Mouse (Mus musculus): ENCODE results near the gene Usp3. TPM values are rescaled to one million over a fixed set of nuclear protein-coding genes. Genes with fewer than 3 reads are reported as not detected.

Usp3 gene
- polyA plus RNA-seq, 1 experiment: 63.7 TPM

DNA sequence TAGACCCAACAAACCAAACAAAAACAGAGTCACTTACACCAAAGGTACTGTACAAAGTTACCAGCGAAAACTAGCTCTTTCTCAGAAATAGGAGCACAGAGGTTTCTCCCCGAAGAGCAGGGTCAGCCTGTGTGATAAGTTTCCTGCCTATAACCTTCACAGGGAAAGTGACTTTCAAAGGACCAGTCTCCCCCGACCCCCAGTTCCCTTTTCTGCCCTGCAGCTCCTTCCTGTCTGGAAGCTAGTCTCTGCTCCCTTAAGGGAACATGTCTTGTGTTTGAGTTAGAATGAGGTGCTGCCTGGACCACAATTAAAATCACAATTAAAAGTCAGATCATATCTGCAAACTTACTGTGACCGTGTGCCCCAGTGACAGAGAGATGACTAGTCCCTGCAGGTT is 23.9 kb upstream of the Usp3 start:
- TF ChIP-seq CTCF (IDR thresholded peaks at IDR 0.05; ENCODE audit: borderline replicate concordance, extremely low read depth, insufficient read depth, insufficient read length) (no peak), POLR2A (IDR thresholded peaks at IDR 0.05; ENCODE audit: borderline replicate concordance, extremely low read depth, insufficient read depth, insufficient read length, poor library complexity, severe bottlenecking) (no peak)
- DNase-seq (ENCODE audit: low read depth): no peak

DNA sequence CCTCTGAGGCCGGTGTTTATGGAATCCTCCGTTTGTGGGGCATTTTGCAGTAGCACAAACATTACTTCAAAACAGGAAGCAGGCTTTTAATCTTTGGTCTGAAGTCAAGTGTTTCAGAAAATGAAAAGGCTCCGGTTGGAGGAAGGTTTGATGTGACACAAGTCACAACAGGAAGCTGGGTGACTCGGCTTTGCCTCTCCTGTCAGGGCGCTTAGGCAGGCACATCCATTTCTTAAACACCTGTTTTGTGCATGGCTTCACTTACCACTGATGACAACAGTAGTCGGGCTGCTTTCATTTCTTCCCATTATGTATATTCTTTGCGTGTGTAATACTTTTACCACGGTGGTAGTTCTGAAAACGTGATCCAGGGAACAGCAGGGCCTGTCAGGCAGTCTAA is 22.2 kb upstream of the Usp3 start:
- no peak for DNase-seq (ENCODE audit: low read depth)
- TF ChIP-seq CTCF (IDR thresholded peaks at IDR 0.05; ENCODE audit: borderline replicate concordance, extremely low read depth, insufficient read depth, insufficient read length) (no peak), POLR2A (IDR thresholded peaks at IDR 0.05; ENCODE audit: borderline replicate concordance, extremely low read depth, insufficient read depth, insufficient read length, poor library complexity, severe bottlenecking) (no peak)

DNA sequence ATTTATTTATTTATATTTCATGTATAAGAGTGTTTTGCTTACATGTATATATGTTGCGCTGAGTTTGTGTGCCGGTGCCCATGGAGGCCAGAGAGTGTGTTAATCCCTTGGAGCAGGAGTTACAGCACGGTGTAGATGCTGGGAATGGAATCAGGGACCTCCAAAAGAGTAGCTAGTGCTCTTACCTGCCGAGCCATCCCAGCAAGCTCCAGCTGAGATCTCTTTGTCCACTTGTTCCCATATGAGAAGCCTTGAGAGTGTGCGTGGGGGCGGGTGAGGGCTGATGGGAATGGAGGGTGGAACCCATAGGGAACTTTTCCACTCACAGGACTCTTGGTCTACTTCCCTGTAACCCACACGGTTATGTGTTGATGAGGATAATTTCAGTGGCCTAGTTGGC is 21.6 kb upstream of the Usp3 start:
- TF ChIP-seq CTCF (IDR thresholded peaks at IDR 0.05; ENCODE audit: borderline replicate concordance, extremely low read depth, insufficient read depth, insufficient read length) (no peak), POLR2A (IDR thresholded peaks at IDR 0.05; ENCODE audit: borderline replicate concordance, extremely low read depth, insufficient read depth, insufficient read length, poor library complexity, severe bottlenecking) (no peak)
- no peak for DNase-seq (ENCODE audit: low read depth)

DNA sequence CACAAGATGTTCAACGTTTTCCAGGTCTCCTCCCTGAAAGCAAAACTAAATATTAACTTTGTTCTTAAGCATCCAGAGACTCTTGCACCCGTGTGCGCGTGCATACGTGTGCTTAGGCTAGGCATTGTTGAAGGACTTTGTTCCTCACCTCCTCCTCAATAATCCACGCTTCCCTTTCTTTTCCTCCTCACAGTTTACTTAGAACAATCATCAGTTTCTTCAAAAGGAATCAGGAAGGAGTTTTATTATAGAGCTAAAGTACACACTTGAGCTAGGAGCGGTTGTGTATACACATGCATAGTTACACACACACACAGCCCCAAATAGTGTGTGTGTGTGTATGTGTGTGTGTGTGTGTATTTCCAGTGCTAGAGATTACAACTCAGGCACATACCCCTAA is 20.7 kb upstream of the Usp3 start:
- no peak for DNase-seq (ENCODE audit: low read depth)

DNA sequence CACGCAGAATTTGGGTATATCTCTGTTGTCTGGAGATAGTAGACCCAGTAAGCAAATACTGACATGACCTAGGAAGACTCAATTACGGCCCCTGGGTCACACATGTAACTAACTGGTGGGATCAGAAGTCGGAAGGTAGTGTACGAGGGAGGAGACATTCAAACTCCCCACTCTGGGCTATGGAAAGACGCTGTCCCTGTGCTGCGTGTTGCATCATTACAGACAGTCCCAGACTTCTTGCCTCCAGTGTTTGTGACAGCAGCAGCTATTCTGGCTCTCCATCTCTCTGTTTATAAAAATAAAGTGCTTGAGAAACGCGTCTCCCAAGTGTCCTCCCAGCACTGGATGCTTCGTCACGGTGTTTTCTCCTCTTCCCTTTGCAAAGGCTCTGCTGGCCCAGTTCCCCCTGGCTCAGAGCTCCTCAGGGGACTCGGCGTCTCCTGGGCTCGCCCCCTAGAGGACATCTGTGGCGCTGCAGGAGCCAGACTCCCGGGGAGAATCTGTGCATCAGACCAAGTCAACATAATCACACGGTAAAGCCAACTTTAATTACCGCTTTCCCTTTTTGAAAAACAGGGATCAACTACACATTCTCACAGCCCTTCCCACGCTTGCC is 18.6 kb upstream of the Usp3 start:
- peak; percentile 97 for TF ChIP-seq CTCF (IDR thresholded peaks at IDR 0.05; ENCODE audit: borderline replicate concordance, extremely low read depth, insufficient read depth, insufficient read length)
- TF ChIP-seq POLR2A (IDR thresholded peaks at IDR 0.05; ENCODE audit: borderline replicate concordance, extremely low read depth, insufficient read depth, insufficient read length, poor library complexity, severe bottlenecking): no peak
- DNase-seq (ENCODE audit: low read depth): peak; percentile 90

More for the DNA sequence above, 20.7 kb upstream of the Usp3 start:
- no peak for TF ChIP-seq POLR2A (IDR thresholded peaks at IDR 0.05; ENCODE audit: borderline replicate concordance, extremely low read depth, insufficient read depth, insufficient read length, poor library complexity, severe bottlenecking)

DNA sequence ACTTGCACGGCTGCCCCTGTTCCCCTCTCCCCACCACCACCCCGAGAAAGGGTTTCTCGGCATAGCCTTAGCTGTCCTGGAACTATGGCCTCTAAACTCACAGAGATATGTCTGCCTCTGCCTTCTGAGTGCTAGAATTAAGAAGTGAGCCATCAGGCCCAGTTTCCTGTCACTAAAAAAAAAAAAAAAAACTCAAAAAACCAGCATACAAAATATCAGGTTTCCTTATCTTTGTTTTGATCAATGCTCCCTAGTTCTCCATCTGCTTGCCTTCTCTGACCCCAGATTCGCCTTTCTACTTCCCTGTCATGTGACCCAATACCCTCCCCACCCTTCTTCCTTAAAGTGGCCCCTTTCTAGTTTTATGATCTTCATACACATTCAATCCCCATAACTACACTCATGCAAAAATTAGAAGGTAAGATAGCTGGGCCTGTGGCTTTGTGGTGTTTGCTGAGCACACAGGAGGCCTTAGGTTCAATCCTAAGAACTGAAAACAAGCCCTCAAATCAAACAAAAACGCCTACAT is 15.9 kb upstream of the Usp3 start:
- TF ChIP-seq CTCF (IDR thresholded peaks at IDR 0.05; ENCODE audit: borderline replicate concordance, extremely low read depth, insufficient read depth, insufficient read length): no peak
- TF ChIP-seq POLR2A (IDR thresholded peaks at IDR 0.05; ENCODE audit: borderline replicate concordance, extremely low read depth, insufficient read depth, insufficient read length, poor library complexity, severe bottlenecking): no peak
- no peak for DNase-seq (ENCODE audit: low read depth)

DNA sequence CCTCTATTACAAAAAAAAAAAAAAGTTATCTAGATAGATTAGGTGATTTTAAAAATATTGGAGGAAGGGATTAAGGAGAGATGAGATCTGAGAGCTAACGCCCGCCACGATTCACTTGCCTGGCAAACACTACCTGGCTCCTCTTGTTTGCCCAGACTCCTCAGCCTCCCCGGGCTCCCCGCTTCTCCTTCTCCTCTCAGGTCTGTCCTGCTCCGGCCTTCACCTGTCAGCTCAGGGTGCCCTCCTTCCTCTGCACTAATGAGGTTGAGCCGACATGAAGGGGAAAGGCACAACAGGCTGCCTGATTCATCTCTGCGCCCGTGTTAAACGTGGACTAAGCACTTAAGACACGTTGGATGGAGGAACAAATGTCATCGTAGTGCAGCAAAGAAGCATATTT is 13.9 kb upstream of the Usp3 start:
- TF ChIP-seq POLR2A (IDR thresholded peaks at IDR 0.05; ENCODE audit: borderline replicate concordance, extremely low read depth, insufficient read depth, insufficient read length, poor library complexity, severe bottlenecking) (no peak), CTCF (IDR thresholded peaks at IDR 0.05; ENCODE audit: borderline replicate concordance, extremely low read depth, insufficient read depth, insufficient read length) (no peak)
- DNase-seq (ENCODE audit: low read depth): no peak

DNA sequence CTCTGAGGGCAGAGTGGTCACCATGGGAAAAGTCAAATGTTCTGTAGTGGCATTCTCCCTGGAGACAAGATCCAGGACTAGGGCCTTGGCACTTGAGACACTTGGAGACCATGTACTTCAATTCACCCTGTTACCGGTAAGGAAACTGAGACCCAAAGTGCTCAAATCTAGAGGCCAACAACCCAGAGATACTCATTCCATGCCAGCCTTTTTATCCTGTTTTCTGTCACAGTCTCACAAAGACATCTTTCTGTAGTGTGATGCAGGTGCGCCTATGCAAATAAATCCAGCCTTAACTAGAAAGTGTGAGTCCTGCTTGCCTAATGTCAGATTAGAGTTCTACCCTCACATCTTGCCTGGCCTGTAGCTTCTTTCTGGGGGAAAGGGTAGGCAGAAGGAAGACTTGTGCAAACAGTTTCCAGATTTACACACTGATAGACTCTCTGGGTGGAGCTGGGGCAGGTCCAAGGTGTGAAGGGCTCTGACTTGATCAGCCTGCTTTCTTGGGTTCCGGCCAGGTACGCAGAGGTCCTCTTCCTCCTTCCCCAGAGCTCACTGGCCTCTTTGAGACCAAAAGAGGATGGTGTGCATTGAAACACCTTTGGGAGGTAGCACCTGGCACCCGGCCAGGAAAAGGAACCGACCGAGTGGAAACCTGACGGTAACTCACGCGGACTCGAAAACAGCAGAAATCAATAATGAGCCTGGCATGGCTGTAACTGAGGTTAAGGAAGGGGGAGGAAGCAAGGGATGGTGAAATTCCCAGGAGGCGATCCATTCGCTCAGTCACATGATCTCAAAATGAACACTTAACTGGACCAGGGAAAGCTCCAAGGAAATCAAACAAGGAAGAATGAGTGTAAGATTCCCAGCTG is 13.2 kb upstream of the Usp3 start:
- DNase-seq (ENCODE audit: low read depth): peak; percentile 35
- TF ChIP-seq CTCF (IDR thresholded peaks at IDR 0.05; ENCODE audit: borderline replicate concordance, extremely low read depth, insufficient read depth, insufficient read length): no peak
- TF ChIP-seq POLR2A (IDR thresholded peaks at IDR 0.05; ENCODE audit: borderline replicate concordance, extremely low read depth, insufficient read depth, insufficient read length, poor library complexity, severe bottlenecking): no peak

DNA sequence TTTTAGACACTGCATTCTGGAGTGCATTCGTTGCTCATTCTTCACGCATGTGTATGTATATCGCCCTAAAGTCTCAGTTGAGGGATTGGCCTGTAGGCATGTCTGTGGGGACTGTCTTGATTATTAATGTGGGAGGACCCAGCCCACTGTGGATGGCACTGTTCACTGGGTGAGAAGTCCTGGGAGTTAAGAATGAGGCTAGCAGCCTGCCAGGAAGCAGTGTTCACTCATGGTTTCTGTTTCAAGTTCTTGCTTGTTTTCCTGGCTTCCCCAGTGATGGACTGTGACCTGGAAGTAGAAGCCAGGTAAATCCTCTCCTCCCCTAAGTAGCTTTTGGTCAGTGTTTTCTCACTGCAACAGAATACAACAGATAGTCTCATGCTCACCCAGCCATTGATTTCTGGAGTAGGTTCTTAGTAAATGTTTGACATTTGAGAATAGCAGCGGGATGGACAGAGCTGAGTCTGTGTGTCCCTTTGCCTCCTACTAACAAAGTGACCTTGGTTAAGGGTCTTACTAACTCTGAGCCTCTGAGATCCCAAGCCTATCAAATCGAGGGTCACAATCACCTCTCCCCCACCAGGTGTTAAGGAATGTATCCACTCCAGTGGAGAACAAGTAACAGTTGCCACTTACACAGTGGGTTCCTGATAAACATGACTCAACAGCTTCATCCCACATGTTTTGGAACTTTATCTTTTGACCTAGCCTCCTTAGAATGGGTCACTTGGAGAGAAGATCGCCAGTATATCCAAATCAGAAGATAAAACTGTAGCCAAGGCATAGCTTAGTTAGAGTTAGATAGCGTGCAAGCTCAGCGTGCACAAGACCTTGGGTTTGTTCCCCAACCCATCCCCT is 11.6 kb upstream of the Usp3 start:
- DNase-seq (ENCODE audit: low read depth): no peak
- no peak for TF ChIP-seq CTCF (IDR thresholded peaks at IDR 0.05; ENCODE audit: borderline replicate concordance, extremely low read depth, insufficient read depth, insufficient read length)
- TF ChIP-seq POLR2A (IDR thresholded peaks at IDR 0.05; ENCODE audit: borderline replicate concordance, extremely low read depth, insufficient read depth, insufficient read length, poor library complexity, severe bottlenecking): no peak

DNA sequence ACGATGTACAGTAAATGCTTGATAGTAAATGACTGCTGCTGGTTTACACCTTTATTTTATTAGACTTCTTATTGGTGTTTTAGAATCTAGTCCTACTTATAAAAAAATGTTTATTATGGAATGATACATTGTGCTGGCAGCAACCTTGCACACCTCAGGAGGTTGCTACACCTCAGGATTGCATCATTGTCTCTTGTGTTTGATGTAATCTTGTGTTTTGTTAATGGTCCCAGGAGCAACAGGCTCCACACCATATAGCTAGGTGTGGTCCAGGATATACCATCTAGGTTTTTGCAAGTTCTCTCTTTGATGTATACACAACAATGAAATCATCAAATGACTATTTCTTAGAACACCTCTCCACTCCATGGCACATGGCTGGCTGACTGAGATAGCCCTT is 11.0 kb upstream of the Usp3 start:
- TF ChIP-seq POLR2A (IDR thresholded peaks at IDR 0.05; ENCODE audit: borderline replicate concordance, extremely low read depth, insufficient read depth, insufficient read length, poor library complexity, severe bottlenecking) (no peak), CTCF (IDR thresholded peaks at IDR 0.05; ENCODE audit: borderline replicate concordance, extremely low read depth, insufficient read depth, insufficient read length) (no peak)

DNA sequence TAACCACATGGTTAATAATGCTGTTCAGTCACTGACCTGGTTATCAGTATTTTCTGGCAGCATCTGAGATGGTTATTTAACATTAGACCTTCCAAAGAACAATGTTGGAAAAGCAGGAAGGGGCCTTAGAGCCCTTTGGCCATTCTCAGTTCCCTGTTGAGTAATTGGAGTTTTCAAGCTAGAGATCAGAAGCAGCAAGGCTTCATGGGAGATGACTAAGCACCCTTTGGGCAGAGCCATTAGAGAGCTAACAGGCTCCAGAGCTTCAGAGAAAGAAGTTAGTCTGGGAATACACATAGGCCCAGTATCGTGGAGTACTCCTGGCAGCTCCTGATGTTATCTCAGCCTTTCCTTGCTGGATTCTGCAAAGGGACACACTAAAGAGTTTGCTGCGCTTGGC is 8.1 kb upstream of the Usp3 start:
- DNase-seq (ENCODE audit: low read depth): no peak
- no peak for TF ChIP-seq CTCF (IDR thresholded peaks at IDR 0.05; ENCODE audit: borderline replicate concordance, extremely low read depth, insufficient read depth, insufficient read length)
- no peak for TF ChIP-seq POLR2A (IDR thresholded peaks at IDR 0.05; ENCODE audit: borderline replicate concordance, extremely low read depth, insufficient read depth, insufficient read length, poor library complexity, severe bottlenecking)

More for the DNA sequence above, 11.0 kb upstream of the Usp3 start:
- DNase-seq (ENCODE audit: low read depth): no peak
